In genomic region chr17:45251034-45251730, GRCm38 (mm10) we compare ENCODE assay signal across 8 mouse cellular contexts.
DNase-seq lines count a peak whose midpoint lies in the region; ATAC-seq lines count a peak whose summit lies in the region.

No protein-coding gene starts in this region.

- H3K27me3 ChIP-seq in intestine, embryonic 15.5 days (replicated peaks): no peaks in the 10 kb centered on the region
- H3K27me3 ChIP-seq in midbrain, embryonic 10.5 days (ENCODE audit: low read depth, poor library complexity, severe bottlenecking): no peaks in the 10 kb centered on the region; the same call in 1 of the 2 replicates

- ATAC-seq in intestine, embryonic 15.5 days: peak; percentile 55; the same call in 1 of the 2 replicates

- H3K9me3 ChIP-seq in intestine, embryonic 15.5 days: no peaks in the 10 kb centered on the region
- H3K9me3 ChIP-seq in midbrain, embryonic 10.5 days (replicated peaks): no peaks in the 10 kb centered on the region

- H3K9ac ChIP-seq in intestine, embryonic 15.5 days: no peak overlapping the region

- WGBS in intestine, embryonic 15.5 days: 40% methylated on average over 22 of the region's 22 CpGs
- WGBS in midbrain, embryonic 10.5 days: 26% methylated on average over 22 of the region's 22 CpGs

- intact Hi-C loops in left cerebral cortex, postnatal 10 days (cut with DNase I): loop anchor here (5.0 to 10.0 kb wide), 2 partner anchors 516 to 794 kb away; no protein-coding TSS in a partner anchor

- 0 out of 2 replicates have a peak, but pooled peaks cover 3% of the 10 kb centered on the region for H3K4me1 ChIP-seq in intestine, embryonic 15.5 days (replicated peaks)
- peaks cover 31% of the 10 kb centered on the region for H3K4me1 ChIP-seq in midbrain, embryonic 10.5 days

- H3K36me3 ChIP-seq in intestine, embryonic 15.5 days: no peaks in the 10 kb centered on the region
- H3K36me3 ChIP-seq in midbrain, embryonic 10.5 days: no peaks in the 10 kb centered on the region

- H3K4me3 ChIP-seq in intestine, embryonic 15.5 days (replicated peaks): no peak overlapping the region
- H3K4me3 ChIP-seq in midbrain, embryonic 10.5 days: peak overlapping the region; percentile 43

- no peak overlapping the region; the same call in 1 of the 2 replicates for H3K4me2 ChIP-seq in intestine, embryonic 15.5 days (replicated peaks)

- H3K27ac ChIP-seq in intestine, embryonic 15.5 days: no peak overlapping the region
- H3K27ac ChIP-seq in midbrain, embryonic 10.5 days (replicated peaks): peak overlapping the region; percentile 74

- DNase-seq in adrenal gland, adult (ENCODE audit: inconsistent age in 2 of 2, low spot score in 1 of 2): peak; percentile 69 to 89
- peak; percentile 77 to 85 for DNase-seq in cerebellum, postnatal 4 days (ENCODE audit: low spot score in 2 of 2)
- peak; percentile 87 for DNase-seq in gastrocnemius, postnatal 10 days
- peak; percentile 70 to 84 for DNase-seq in left cerebral cortex, postnatal 10 days (ENCODE audit: extremely low spot score in 1 of 2, low spot score in 2 of 2)
- peak; percentile 84 for DNase-seq in midbrain, embryonic 10.5 days (ENCODE audit: low spot score)
- DNase-seq in right cerebral cortex, postnatal 36 days (ENCODE audit: low spot score in 2 of 2): peak; percentile 46 to 54
- peak; percentile 52 to 82 for DNase-seq in urinary bladder, postnatal 4 days (ENCODE audit: low spot score in 2 of 2)
